Comparison of ENCODE assay signal across 25 mouse cellular contexts in the genomic region with DNA sequence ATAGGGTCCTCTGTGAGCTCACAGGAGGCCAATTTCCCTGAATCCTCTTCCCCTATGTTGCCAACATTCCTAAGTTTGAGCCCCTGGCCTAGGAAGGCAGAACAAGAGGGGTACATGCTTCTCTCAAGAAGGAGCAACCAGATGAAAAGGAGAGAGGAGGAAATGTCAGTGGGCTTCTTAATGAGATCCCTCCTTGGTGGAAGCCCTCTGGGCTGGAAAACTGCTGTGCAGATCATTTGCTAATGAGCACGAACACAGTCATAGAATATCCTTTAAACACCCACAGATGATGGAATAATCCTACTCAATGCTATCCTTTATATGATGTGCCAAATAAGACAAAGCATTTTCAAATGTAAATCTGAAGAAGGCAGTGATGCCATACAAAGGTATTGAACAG.
"Had no signal": no experiment of that assay in that cellular context is flagged by ENCODE, and none has a peak within 500 bp of the region (broad histone marks: within the 10 kb centered on the region; RNA-seq: fewer than 3 reads in every experiment).

No protein-coding gene starts in this region.

- H3K4me1 ChIP-seq: heart, embryonic 13.5 days; heart, embryonic 15.5 days; hindbrain, embryonic 13.5 days; hindbrain, embryonic 15.5 days; kidney, embryonic 15.5 days; liver, embryonic 13.5 days had no signal

- DNase-seq: gastrocnemius, postnatal 14 days; gastrocnemius, postnatal 36 days; heart, adult 2 months; heart, postnatal 14 days; heart, postnatal 36 days; kidney, adult 11 months; kidney, adult 2 months; kidney, adult 9 months; kidney, postnatal 25 days; kidney, postnatal 4 days; liver; liver, embryonic 13.5 days had no signal

- H3K27ac ChIP-seq: heart, adult 2 months; heart, embryonic 13.5 days; heart, embryonic 15.5 days; hindbrain, embryonic 13.5 days; hindbrain, embryonic 15.5 days; hindbrain, postnatal 0 days; kidney, embryonic 15.5 days; kidney, postnatal 0 days; layer of hippocampus, adult 2 months; limb, embryonic 10.5 days; limb, embryonic 12.5 days; liver, embryonic 13.5 days had no signal

- H3K36me3 ChIP-seq: heart, embryonic 13.5 days; heart, embryonic 15.5 days; hindbrain, embryonic 13.5 days; hindbrain, embryonic 15.5 days; kidney, embryonic 15.5 days; limb, embryonic 10.5 days; limb, embryonic 12.5 days; liver, embryonic 13.5 days had no signal

- ATAC-seq: hindbrain, postnatal 0 days; intestine, embryonic 16.5 days had no signal

- H3K9me3 ChIP-seq: heart, embryonic 13.5 days; heart, embryonic 15.5 days; hindbrain, embryonic 13.5 days; hindbrain, embryonic 15.5 days; kidney, embryonic 15.5 days; limb, embryonic 10.5 days; limb, embryonic 12.5 days; liver, embryonic 13.5 days had no signal

- H3K27me3 ChIP-seq: heart, embryonic 13.5 days; heart, embryonic 15.5 days; hindbrain, embryonic 13.5 days; hindbrain, embryonic 15.5 days; kidney, embryonic 15.5 days; limb, embryonic 12.5 days; liver, embryonic 13.5 days had no signal

- H3K4me3 ChIP-seq: heart, adult 2 months; heart, embryonic 13.5 days; heart, embryonic 15.5 days; hindbrain, embryonic 13.5 days; hindbrain, embryonic 15.5 days; kidney, embryonic 15.5 days; layer of hippocampus, adult 2 months; limb, embryonic 10.5 days; limb, embryonic 12.5 days; liver, embryonic 13.5 days had no signal

- H3K9ac ChIP-seq: heart, embryonic 13.5 days; heart, embryonic 15.5 days; hindbrain, embryonic 13.5 days; hindbrain, embryonic 15.5 days; kidney, embryonic 15.5 days; limb, embryonic 12.5 days; liver, embryonic 13.5 days had no signal

- H3K4me2 ChIP-seq: heart, embryonic 11.5 days; heart, embryonic 13.5 days; heart, embryonic 15.5 days; hindbrain, embryonic 13.5 days; hindbrain, embryonic 15.5 days; kidney, embryonic 15.5 days; limb, embryonic 12.5 days; liver, embryonic 11.5 days; liver, embryonic 13.5 days had no signal
